Mouse (Mus musculus) heart, adult 2 months (tissue): ENCODE data around the gene Rps6ka3.

Source experiments
- CTCF ChIP-seq: fragments of 200-600 bp; IDR thresholded peaks from 2 replicates; pipeline ENCODE4 v1.8.1; 2022; ENCODE audit warnings: antibody characterized with exemption, mild to moderate bottlenecking, moderate library complexity
- POLR2A ChIP-seq: fragments of 200-500 bp; IDR thresholded peaks from 2 replicates; pipeline ENCODE4 v1.6.1; 2011; ENCODE audit warnings: mild to moderate bottlenecking, low read depth, low read length, control low read depth; ENCODE audit not compliant: insufficient read depth

DNA sequence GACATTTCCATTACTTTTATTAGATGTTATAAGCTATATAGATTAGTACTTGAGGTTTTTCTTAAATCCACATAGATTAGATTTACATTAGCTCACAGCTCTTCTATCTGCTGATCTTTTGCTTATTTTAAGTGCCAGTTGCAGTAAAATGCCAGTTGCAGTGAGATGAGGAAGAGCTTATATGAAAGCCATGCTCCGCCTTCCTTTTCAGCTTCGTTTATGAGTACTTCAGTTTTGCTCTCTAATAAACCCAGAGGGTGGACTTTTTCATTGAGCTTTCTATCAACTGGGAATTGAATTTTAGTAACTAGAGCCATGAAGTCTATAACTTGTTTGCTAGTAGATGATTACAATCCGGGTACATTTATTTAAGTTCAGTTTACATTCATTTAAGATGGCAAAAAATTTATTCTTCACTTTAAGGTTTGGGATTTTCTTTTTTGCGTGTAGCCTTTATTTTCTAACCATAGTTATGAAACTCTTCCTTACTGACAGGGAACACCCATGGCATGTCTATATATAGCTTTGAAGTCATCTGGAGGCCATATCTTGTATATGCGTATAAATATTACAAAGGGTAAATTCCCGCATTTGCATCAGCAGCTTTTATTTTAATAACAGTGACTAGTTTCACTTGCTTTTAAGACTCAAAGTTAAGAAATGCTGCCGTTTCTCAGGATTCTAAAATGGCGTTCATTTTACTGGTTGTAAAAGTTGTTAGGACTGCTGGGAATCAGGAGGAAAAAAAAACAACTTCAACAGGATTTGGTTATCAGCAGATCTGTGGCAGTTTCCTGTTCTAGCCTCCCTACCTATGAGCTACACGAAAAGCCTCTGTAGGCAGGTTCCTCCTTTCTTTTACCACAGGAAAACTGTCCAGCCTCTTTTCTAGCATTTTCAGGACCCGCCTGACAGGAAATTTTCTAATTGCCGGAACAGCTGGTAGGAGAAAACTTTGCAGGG, 92.5 kb downstream of the Rps6ka3 start:
- TF ChIP-seq CTCF (no peak), POLR2A (no peak)
